Comparison of ENCODE assay signal across 26 mouse cellular contexts in genomic region chr6:48478446-48478845, GRCm38 (mm10). TPM values are rescaled to one million over a fixed set of nuclear protein-coding genes. Genes with fewer than 3 reads are reported as not detected.
DNase-seq lines count a peak whose midpoint lies in the region; ATAC-seq and TF ChIP-seq lines count a peak whose summit lies in the region.
"Had no signal": no experiment of that assay in that cellular context is flagged by ENCODE, and none has a peak within 500 bp of the region (broad histone marks: within the 10 kb centered on the region; RNA-seq: fewer than 3 reads in every experiment).

No protein-coding gene starts in this region.

- H3K27ac ChIP-seq in hindbrain, embryonic 16.5 days (ENCODE audit: low read depth, low read length): no peak overlapping the region
- no peak overlapping the region for H3K27ac ChIP-seq in hindbrain, embryonic 13.5 days
- H3K27ac ChIP-seq: hindbrain, embryonic 14.5 days; kidney, postnatal 0 days; liver, embryonic 14.5 days had no signal

- no peaks in the 10 kb centered on the region for H3K9me3 ChIP-seq in hindbrain, embryonic 16.5 days (ENCODE audit: control insufficient read depth, low read length)
- no peaks in the 10 kb centered on the region for H3K9me3 ChIP-seq in hindbrain, embryonic 13.5 days
- H3K9me3 ChIP-seq: heart, embryonic 12.5 days had no signal

- ATAC-seq in hindbrain, embryonic 16.5 days: 0 out of 2 replicates have a peak, but pooled peaks have one; percentile 40
- ATAC-seq in hindbrain, embryonic 13.5 days (ENCODE audit: low FRiP score): no peak
- ATAC-seq: forebrain, embryonic 16.5 days; inflammation-experienced regulatory T-cells, adult 6 months had no signal

- no peaks in the 10 kb centered on the region for H3K27me3 ChIP-seq in hindbrain, embryonic 16.5 days (replicated peaks; ENCODE audit: control insufficient read depth, insufficient read depth, low read length)
- H3K27me3 ChIP-seq in hindbrain, embryonic 13.5 days: no peaks in the 10 kb centered on the region

- H3K9ac ChIP-seq in hindbrain, embryonic 16.5 days (ENCODE audit: low read depth, low read length): no peak overlapping the region
- no peak overlapping the region for H3K9ac ChIP-seq in hindbrain, embryonic 13.5 days
- H3K9ac ChIP-seq: heart, embryonic 12.5 days; hindbrain, embryonic 14.5 days; liver, embryonic 14.5 days; lung, embryonic 14.5 days had no signal

- no peak for TF ChIP-seq CTCF in lung, adult 2 months (IDR thresholded peaks at IDR 0.05; ENCODE audit: insufficient read depth, low read length)

- H3K4me1 ChIP-seq in hindbrain, embryonic 16.5 days (ENCODE audit: control insufficient read depth, insufficient read depth, low read depth, low read length): no peaks in the 10 kb centered on the region
- H3K4me1 ChIP-seq in hindbrain, embryonic 13.5 days (replicated peaks): peaks cover 5% of the 10 kb centered on the region
- H3K4me1 ChIP-seq in lung, adult 2 months (ENCODE audit: control insufficient read depth, insufficient read depth, low read length): no peaks in the 10 kb centered on the region

- peak; percentile 41 for DNase-seq in layer of hippocampus, adult 9-11 months
- no peak for DNase-seq in layer of hippocampus, adult 9-10 months (ENCODE audit: low spot score)
- DNase-seq in kidney, adult 9 months: peak; percentile 31
- DNase-seq in testis, postnatal 10 days (ENCODE audit: low spot score): no peak
- no peak for DNase-seq in lung, adult 2 months
- DNase-seq: adrenal gland, postnatal 25 days; cerebellum, postnatal 14 days; gastrocnemius, postnatal 25 days; heart, adult 18-20 months; heart, postnatal 4 days; liver; lung, embryonic 14.5 days; lung, postnatal 14 days; midbrain, embryonic 14.5 days; right cerebral cortex, postnatal 25 days; thymus, adult 2 months; thymus, postnatal 4 days had no signal

- H3K36me3 ChIP-seq in hindbrain, embryonic 16.5 days (ENCODE audit: control insufficient read depth, insufficient read depth, low read length): no peaks in the 10 kb centered on the region
- H3K36me3 ChIP-seq in hindbrain, embryonic 13.5 days: no peaks in the 10 kb centered on the region
- H3K36me3 ChIP-seq: heart, embryonic 12.5 days had no signal

- no peak overlapping the region for H3K4me3 ChIP-seq in hindbrain, embryonic 16.5 days (ENCODE audit: low read length)
- no peak overlapping the region for H3K4me3 ChIP-seq in hindbrain, embryonic 13.5 days
- H3K4me3 ChIP-seq in lung, adult 2 months (replicated peaks; ENCODE audit: extremely low read depth, low read depth, low read length): no peak overlapping the region
- H3K4me3 ChIP-seq: erythroblast, embryonic 14.5 days; heart, embryonic 12.5 days had no signal

- 78% methylated on average over 4 of the region's 4 CpGs for WGBS in hindbrain, embryonic 16.5 days
- 91% methylated on average over 4 of the region's 4 CpGs for WGBS in hindbrain, embryonic 13.5 days
- WGBS in lung, adult 2 months: 67% methylated on average over 4 of the region's 4 CpGs

- no peak for TF ChIP-seq POLR2A in lung, adult 2 months (IDR thresholded peaks at IDR 0.05; ENCODE audit: borderline replicate concordance, extremely low read depth, low read depth, low read length)

- H3K4me2 ChIP-seq in hindbrain, embryonic 16.5 days (ENCODE audit: low read length): no peak overlapping the region
- no peak overlapping the region for H3K4me2 ChIP-seq in hindbrain, embryonic 13.5 days
- H3K4me2 ChIP-seq: heart, embryonic 12.5 days; hindbrain, embryonic 14.5 days; lung, embryonic 14.5 days had no signal

RNA-seq across cellular contexts. Expression of gene Sspo, which starts 30.4 kb away (rescaled TPM):
- polyA plus RNA-seq in hindbrain, embryonic 16.5 days (2015; fragmentation: Nextera tagmentation; extraction: Ambion mirVana): 0.22 and 0.29 TPM in 2 replicates
- 0.14 and 0.25 TPM in 2 replicates for polyA plus RNA-seq in hindbrain, embryonic 13.5 days (2015; fragmentation: Nextera tagmentation; extraction: Ambion mirVana)
- polyA plus RNA-seq in lung, adult 2 months (2012; rRNA removed): 3.2 and 3.4 TPM in 2 replicates
- polyA plus RNA-seq: erythroblast, embryonic 14.5 days had no signal

RNA-seq across cellular contexts. Expression of gene Zfp467, which starts 32.8 kb away (rescaled TPM):
- polyA plus RNA-seq in hindbrain, embryonic 16.5 days (2015; fragmentation: Nextera tagmentation; extraction: Ambion mirVana): 26.3 and 27.8 TPM in 2 replicates
- polyA plus RNA-seq in hindbrain, embryonic 13.5 days (2015; fragmentation: Nextera tagmentation; extraction: Ambion mirVana): 22.0 and 22.5 TPM in 2 replicates
- polyA plus RNA-seq in lung, adult 2 months (2012; rRNA removed): 42.1 and 51.4 TPM in 2 replicates

RNA-seq across cellular contexts. Expression of gene Atp6v0e2, which starts 59.0 kb away (rescaled TPM):
- polyA plus RNA-seq in hindbrain, embryonic 16.5 days (2015; fragmentation: Nextera tagmentation; extraction: Ambion mirVana): 358 and 389 TPM in 2 replicates
- polyA plus RNA-seq in hindbrain, embryonic 13.5 days (2015; fragmentation: Nextera tagmentation; extraction: Ambion mirVana): 184 and 189 TPM in 2 replicates
- 29.9 and 35.5 TPM in 2 replicates for polyA plus RNA-seq in lung, adult 2 months (2012; rRNA removed)
- polyA plus RNA-seq: erythroblast, embryonic 14.5 days had no signal

Comparison
In these comparisons a context has a peak if more than half of its experiments do, and no peak if none do; other contexts are left out.
1. DNase-seq: peak in layer of hippocampus, adult 9-11 months (single experiment) and kidney, adult 9 months (single experiment); none in layer of hippocampus, adult 9-10 months (single experiment), testis, postnatal 10 days (single experiment) and lung, adult 2 months (single experiment).